Mouse (Mus musculus) erythroid progenitor cell, adult 5-6 weeks (primary cell): ENCODE results near the gene Rxfp4. TPM values are rescaled to one million over a fixed set of nuclear protein-coding genes. Genes with fewer than 3 reads are reported as not detected.

ENCODE experiments used
- ATAC-seq: replicated peaks from 2 replicates; pipeline ENCODE4 v1.8.0; 2016; ENCODE audit warnings: moderate number of reproducible peaks, mild to moderate bottlenecking, moderate TSS enrichment, inconsistent platforms; ENCODE audit not compliant: poor library complexity, low FRiP score, severe bottlenecking
- total RNA-seq, 2 experiments: library from RNA; stranded (forward) in 1 of 2; stranded (reverse) in 1 of 2; fragments of 150-400 nt in 1 of 2; fragments of 186-747, 209-891 nt in 1 of 2; gene quantifications; 2 replicates each; pipeline versions ENCODE4 v1.2.3 to v1.2.4; 2015 to 2017; ENCODE audit warnings: low replicate concordance in 2 of 2

The Rxfp4 gene
- total RNA-seq, 2 experiments from 2014 or later, result not detected

DNA sequence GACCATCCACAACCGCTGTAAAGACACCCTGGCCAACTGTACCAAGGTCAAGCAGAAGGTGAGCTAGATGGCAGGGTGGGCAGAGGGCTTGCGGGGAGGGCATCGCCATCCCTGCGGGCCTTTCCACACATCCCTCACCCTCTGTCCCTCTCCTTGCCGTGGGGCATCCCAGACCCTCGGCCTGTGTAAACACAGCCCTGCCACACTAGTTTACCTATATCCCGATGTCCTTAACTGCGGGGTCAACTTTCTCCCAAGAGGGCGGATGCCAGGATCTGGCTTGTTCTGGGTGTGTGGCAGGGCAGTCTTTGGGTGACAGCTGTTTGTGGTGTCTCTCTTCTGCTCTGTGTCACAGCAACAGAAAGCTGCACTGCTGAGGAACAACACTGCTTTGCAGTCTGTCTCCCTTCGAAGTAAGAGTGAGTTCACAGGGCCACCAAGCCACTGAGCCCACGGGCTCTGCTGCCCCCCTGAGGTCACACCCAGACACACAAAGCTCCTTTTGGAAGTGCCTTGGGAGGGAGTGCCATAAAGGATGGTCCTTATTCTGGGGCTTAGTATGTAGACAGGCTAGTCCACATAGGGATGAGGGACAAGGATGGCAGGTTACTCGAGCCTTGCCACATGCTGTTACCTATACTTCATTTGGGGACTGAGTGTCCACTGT, 20.9 kb downstream of the Rxfp4 start:
- ATAC-seq, result no peak

GRCm38 (mm10) chr3:88630849-88631341, 22.0 kb downstream of the Rxfp4 start:
- ATAC-seq, result no peak

DNA sequence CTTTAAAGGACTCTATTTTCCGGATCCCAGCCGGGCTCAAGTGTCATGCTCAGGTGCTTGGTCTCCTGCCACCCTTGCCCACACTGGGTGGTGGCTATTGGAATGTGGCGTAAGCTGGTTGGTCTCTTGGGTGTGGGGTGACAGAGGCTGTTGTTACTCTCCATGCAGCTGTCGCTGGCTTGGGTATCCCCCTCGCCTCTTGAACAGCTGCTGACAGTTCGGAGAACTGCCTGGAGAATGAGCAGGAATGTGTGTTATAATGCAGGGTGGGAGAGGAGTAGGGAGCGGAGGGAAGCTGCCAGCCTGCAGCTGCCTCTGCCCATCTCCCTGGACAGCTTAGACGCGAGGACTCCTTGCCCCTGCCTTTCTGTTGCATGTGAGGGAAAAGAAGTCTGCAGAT, 22.9 kb downstream of the Rxfp4 start:
- no peak for ATAC-seq

DNA sequence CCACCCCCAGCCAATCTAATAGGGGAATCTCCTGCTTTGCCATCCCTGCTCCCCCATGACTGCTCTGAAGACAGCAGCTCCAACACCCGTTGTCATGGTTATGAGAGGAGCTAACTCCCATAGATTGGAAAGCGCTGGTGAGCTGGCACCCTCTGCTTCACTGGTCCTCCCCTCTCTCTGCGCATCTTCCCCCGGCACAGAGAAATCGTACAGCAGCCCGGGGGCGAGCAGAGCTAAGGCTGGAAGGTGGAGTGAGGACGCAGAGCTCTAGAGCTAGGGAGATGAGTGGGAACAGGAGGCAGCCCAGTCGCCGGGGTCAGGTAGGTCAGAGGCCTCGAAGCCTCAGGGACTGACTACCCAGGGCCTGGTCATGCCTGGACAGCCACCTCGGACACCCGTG, 23.7 kb downstream of the Rxfp4 start:
- no peak for ATAC-seq

GRCm38 (mm10) chr3:88628766-88629165, 24.2 kb downstream of the Rxfp4 start:
- no peak for ATAC-seq

DNA sequence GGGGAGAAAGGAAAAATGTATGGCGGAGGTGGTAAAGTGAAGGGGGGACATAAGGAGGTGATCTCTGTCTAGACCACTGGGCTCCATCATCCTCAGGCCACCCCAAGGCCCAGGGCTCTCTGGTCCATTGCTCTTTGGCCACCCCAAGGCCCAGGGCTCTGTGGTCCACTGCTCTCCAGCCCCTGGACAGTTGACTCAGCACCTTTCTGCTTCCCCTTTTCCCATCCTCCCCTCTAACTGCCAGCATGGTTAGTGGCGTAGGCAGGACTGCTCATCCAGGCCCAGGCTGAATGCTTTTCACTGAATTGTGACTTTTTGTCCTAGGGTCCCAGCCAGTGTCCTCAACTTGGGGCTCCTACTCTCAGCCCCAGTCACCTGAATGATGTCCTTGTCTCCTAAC, 25.4 kb downstream of the Rxfp4 start:
- ATAC-seq, result no peak

GRCm38 (mm10) chr3:88627114-88627513, 25.8 kb downstream of the Rxfp4 start:
- no peak for ATAC-seq

DNA sequence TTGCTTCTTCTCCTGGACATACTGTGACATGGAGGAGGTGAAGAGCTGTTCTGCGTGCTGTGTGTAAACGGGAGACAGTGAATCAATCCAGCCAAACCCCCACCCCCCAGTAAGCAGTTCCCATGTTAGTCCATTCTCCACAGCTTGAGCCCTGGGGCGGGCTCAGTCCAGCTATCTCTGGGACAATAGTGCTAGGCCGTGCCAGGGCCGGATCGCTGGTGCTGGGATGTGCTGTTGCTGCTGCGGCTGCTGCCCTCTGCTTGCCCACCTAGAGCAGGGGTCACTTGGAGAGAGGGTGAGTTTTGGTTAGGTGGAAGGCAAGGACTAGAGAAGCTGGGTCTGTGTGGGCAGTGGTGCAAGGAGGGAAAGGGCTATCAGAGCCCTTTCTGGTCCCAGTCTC, 26.6 kb downstream of the Rxfp4 start:
- ATAC-seq, result no peak

- no peak for ATAC-seq
These were observed 27.4 kb downstream of the Rxfp4 start for GRCm38 (mm10) chr3:88625531-88625930.

DNA sequence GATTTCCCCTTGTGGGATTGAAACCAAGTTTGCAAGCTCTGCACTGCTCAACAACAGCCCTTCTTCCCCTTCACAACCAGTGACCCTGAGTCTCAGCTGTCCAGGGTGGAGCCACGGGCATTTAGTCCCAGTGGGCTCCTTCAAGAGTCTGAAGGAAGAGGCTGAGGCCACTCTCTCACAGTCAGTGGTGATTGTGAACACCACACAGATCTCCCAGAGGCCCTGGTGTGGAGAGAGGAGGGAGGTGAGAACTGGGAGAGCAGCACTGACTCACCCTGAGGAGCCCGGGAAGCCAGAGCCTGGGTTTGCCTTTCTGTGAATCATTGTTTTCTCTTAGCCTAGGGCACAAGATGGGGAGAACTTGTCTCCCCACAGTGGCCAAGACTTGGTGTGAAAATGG, 28.0 kb downstream of the Rxfp4 start:
- no peak for ATAC-seq

- ATAC-seq, result no peak
These were observed 28.6 kb downstream of the Rxfp4 start for GRCm38 (mm10) chr3:88624324-88624723.

GRCm38 (mm10) chr3:88623346-88624135, 29.4 kb downstream of the Rxfp4 start:
- ATAC-seq, result no peak

DNA sequence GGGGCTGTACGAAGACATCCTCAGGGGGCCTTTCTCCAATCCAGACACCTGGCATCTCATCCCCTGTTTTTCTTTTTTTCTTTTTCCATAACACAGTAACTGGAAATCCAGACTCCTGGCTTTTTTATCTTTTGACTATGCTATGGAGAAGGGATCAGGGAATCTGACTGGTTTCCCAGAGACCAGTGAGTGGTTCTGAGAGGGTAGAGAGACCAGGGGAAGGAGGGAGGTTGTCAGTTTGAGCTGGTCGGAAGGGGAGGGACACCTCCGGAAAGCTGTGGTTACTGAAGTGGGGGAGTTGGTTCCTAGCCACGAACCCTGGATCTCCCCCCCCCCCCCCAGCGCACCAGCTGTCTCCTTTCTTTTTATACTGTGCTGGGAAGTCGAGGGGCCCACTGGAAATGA, 30.0 kb downstream of the Rxfp4 start:
- no peak for ATAC-seq

DNA sequence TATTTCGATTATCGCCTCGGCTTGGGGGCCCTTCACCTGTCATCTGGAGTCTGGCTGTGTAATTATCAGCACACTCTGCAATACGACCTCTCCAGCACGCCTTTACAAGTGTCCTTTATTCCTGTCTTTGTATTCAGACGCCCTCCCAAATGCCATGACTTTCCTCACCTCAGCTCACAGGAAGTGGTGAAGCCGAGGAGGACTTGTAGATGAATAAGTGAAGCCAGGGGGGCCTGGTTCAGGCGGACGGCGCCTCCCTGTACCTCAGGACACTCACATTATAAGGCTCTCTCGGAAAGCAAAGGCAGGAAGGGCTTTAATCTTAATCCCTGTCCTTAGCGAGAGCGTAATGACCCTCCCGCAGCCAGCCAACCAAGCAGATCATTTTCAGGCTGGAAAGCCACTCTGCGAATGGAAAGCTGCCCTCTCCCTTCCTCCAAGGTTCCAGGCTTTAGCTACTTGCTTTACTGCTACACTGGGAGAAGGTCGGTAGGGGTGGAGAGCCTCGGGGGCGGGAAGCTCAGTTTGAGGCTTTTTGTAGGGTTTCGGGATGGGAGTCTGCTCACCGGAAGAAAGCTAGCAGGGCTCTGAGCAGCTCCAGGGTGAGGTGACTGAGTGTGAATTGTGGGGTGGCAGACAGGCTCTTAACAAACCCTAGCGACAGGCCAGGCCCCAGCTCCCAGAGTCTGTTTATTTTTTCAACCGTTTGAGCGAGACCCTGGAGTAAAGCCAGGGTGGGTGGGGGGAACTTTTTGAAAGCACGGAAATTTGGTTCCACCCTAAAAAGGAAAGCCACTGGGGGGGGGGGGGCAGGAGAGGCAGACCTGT, 30.6 kb downstream of the Rxfp4 start:
- ATAC-seq, result peak; percentile 12; the same call in 1 of the 2 replicates

GRCm38 (mm10) chr3:88621537-88622112, 31.3 kb downstream of the Rxfp4 start:
- ATAC-seq, result 0 out of 2 replicates have a peak, but pooled peaks have one; percentile 15

DNA sequence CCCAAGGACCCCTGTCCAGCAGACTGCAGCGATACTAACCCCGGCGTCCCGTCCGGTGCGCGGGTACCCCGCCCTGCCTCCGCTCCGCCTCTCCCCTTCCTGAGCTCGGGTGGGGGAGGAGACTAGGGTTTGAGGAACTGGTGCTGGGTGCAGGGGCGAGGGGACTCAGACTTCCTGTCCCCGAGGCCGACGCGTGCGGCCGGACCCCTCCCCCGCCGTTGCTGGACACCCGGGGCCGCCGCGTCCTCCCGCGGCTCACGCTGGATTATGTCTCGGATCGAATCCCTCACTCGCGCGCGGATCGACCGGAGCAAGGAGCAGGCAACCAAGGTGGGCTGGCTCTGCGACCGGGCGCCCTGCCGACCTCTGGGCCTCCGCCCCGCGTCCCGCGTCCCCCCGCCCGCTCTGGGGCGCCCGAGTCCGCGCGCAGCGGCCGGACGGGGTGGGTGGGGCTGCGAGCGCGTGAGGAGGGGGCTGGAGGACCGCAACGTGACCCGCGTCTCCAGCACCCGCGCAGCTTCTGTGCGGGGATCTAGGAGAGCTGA, 31.9 kb downstream of the Rxfp4 start:
- ATAC-seq, result peak; percentile 55; the same call in 1 of the 2 replicates

GRCm38 (mm10) chr3:88620146-88620991, 32.6 kb downstream of the Rxfp4 start:
- ATAC-seq, result no peak

GRCm38 (mm10) chr3:88619113-88620097, 33.5 kb downstream of the Rxfp4 start:
- no peak for ATAC-seq
